Mouse (Mus musculus): Measurements from ENCODE around the gene Irs3.

DNA sequence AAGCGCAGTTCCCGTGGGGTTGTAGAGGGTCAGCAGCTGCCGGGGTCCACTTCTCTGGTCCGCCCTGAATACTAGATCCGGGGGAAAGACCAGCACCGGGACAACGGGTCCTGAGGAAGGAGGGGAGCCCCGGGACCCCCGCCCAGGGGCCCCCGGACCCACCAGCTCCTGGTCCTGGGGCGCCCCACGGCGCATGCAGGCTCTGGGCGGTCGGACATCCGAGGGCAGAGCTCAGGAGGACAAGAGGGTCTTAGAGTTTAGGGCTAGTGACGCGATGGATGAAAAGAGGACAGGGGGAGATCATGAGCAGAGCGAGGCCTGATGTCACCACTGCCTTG, 45.3 kb downstream of the Irs3 start:
- TF ChIP-seq POLR2A (IDR thresholded peaks at IDR 0.05; ENCODE audit: borderline replicate concordance, insufficient read depth, low read length) (no peak), CTCF (IDR thresholded peaks at IDR 0.05; ENCODE audit: borderline replicate concordance, insufficient read depth, low read depth, low read length) (no peak)

Measured in cerebellum, adult 2 months (tissue).